Mouse (Mus musculus): Measurements from ENCODE around the gene Spata1.

DNA sequence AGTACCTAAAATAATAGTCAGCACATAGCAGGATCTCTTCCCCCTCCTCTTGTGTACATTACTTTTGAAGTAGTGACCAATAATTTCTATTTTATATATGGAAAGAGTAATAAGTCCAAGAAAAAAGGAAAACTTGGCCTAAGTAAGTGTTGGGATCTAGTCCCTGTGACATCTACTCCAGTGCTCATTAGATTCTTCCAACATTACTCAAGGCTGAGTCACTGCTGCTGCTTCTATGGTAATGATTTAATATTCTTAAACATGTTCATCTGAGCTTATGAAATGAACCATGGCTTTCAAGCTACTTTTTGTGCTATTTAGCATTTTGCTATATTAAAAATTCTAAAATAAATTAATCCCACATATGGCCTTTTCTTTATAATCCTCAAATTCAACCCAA lies 25.8 kb downstream of the Spata1 start:
- TF ChIP-seq POLR2A (IDR thresholded peaks at IDR 0.05; ENCODE audit: low read depth, low read length) = no peak
- TF ChIP-seq CTCF (conservative IDR thresholded peaks at IDR 0.05; ENCODE audit: insufficient read depth, insufficient read length, low read depth, low read length) = no peak

Measured in kidney, adult 2 months (tissue).